Mouse (Mus musculus): ENCODE measurements around the gene AL731706.1. TPM values are rescaled to one million over a fixed set of nuclear protein-coding genes. Genes with fewer than 3 reads are reported as not detected.

AL731706.1 gene
- polyA plus RNA-seq (2014; fragmentation: Nextera tagmentation; extraction: Ambion mirVana), result 15.3 and 22.4 TPM in 2 replicates

- H3K36me3 ChIP-seq (ENCODE audit: control insufficient read depth, insufficient read depth, low read length), result no peaks in the 10 kb centered on the region
- H3K9me3 ChIP-seq (ENCODE audit: control insufficient read depth, low read length), result no peaks in the 10 kb centered on the region
- DNase-seq, result peak; percentile 100
- H3K27me3 ChIP-seq (ENCODE audit: control insufficient read depth, insufficient read depth, low read length), result no peaks in the 10 kb centered on the region
- ATAC-seq (ENCODE audit: low FRiP score, low TSS enrichment), result peak; percentile 97
- H3K4me1 ChIP-seq (ENCODE audit: control insufficient read depth, insufficient read depth, low read length), result peaks cover 12% of the 10 kb centered on the region
- peak within 1 kb of the TSS; percentile 73 for H3K4me3 ChIP-seq (replicated peaks; ENCODE audit: low read depth, low read length)
- H3K9ac ChIP-seq (replicated peaks; ENCODE audit: low read length), result peak within 1 kb of the TSS; percentile 68
- WGBS, result under 1% methylated on average over 49 of the region's 49 CpGs
- peak within 1 kb of the TSS; percentile 60 for H3K4me2 ChIP-seq (ENCODE audit: low read length)
- H3K27ac ChIP-seq (replicated peaks; ENCODE audit: low read depth, low read length), result peak within 1 kb of the TSS; percentile 95
Measured at GRCm38 (mm10) chr2:136891068-136891950, at the start of gene AL731706.1, which contains the start of the genes Slx4ip and Mkks. TSS of gene AL731706.1 (minus strand) at chr2:136891389. TSS of gene Slx4ip (plus strand) at chr2:136891218. TSS of gene Mkks (minus strand) at chr2:136891389.

GRCm38 (mm10) chr2:136938249-136938648 is 47.1 kb upstream of the AL731706.1 start:
- DNase-seq, result no peak
- no peak for ATAC-seq (ENCODE audit: low FRiP score, low TSS enrichment)
- H3K4me1 ChIP-seq (ENCODE audit: control insufficient read depth, insufficient read depth, low read length), result no peaks in the 10 kb centered on the region
- no peaks in the 10 kb centered on the region for H3K36me3 ChIP-seq (ENCODE audit: control insufficient read depth, insufficient read depth, low read length)
- H3K9ac ChIP-seq (replicated peaks; ENCODE audit: low read length), result no peak overlapping the region
- H3K4me3 ChIP-seq (replicated peaks; ENCODE audit: low read depth, low read length), result no peak overlapping the region
- no peak overlapping the region for H3K4me2 ChIP-seq (ENCODE audit: low read length)
- no peaks in the 10 kb centered on the region for H3K9me3 ChIP-seq (ENCODE audit: control insufficient read depth, low read length)
- no peaks in the 10 kb centered on the region for H3K27me3 ChIP-seq (ENCODE audit: control insufficient read depth, insufficient read depth, low read length)
- H3K27ac ChIP-seq (replicated peaks; ENCODE audit: low read depth, low read length), result no peak overlapping the region
- 95% methylated on average over 1 of the region's 1 CpGs for WGBS

- 97% methylated on average over 4 of the region's 4 CpGs for WGBS
- Histone ChIP-seq H3K36me3 (ENCODE audit: control insufficient read depth, insufficient read depth, low read length) (no peaks in the 10 kb centered on the region), H3K9ac (replicated peaks; ENCODE audit: low read length) (no peak overlapping the region), H3K27me3 (ENCODE audit: control insufficient read depth, insufficient read depth, low read length) (no peaks in the 10 kb centered on the region), H3K27ac (replicated peaks; ENCODE audit: low read depth, low read length) (no peak overlapping the region), H3K4me1 (ENCODE audit: control insufficient read depth, insufficient read depth, low read length) (no peaks in the 10 kb centered on the region), H3K9me3 (ENCODE audit: control insufficient read depth, low read length) (no peaks in the 10 kb centered on the region), H3K4me3 (replicated peaks; ENCODE audit: low read depth, low read length) (no peak overlapping the region), H3K4me2 (ENCODE audit: low read length) (no peak overlapping the region)
- no peak for ATAC-seq (ENCODE audit: low FRiP score, low TSS enrichment)
- no peak for DNase-seq
Measured at GRCm38 (mm10) chr2:136936391-136937288, 45.5 kb upstream of the AL731706.1 start.

- no peaks in the 10 kb centered on the region for H3K9me3 ChIP-seq (ENCODE audit: control insufficient read depth, low read length)
- H3K27ac ChIP-seq (replicated peaks; ENCODE audit: low read depth, low read length), result no peak overlapping the region
- H3K4me2 ChIP-seq (ENCODE audit: low read length), result no peak overlapping the region
- ATAC-seq (ENCODE audit: low FRiP score, low TSS enrichment) (no peak), DNase-seq (no peak)
- H3K4me3 ChIP-seq (replicated peaks; ENCODE audit: low read depth, low read length), result no peak overlapping the region
- no peak overlapping the region for H3K9ac ChIP-seq (replicated peaks; ENCODE audit: low read length)
- H3K36me3 ChIP-seq (ENCODE audit: control insufficient read depth, insufficient read depth, low read length), result no peaks in the 10 kb centered on the region
- H3K4me1 ChIP-seq (ENCODE audit: control insufficient read depth, insufficient read depth, low read length), result no peaks in the 10 kb centered on the region
- H3K27me3 ChIP-seq (ENCODE audit: control insufficient read depth, insufficient read depth, low read length), result no peaks in the 10 kb centered on the region
- 71% methylated on average over 4 of the region's 4 CpGs for WGBS
Measured at GRCm38 (mm10) chr2:136921003-136921408, 29.8 kb upstream of the AL731706.1 start.

- H3K27me3 ChIP-seq (ENCODE audit: control insufficient read depth, insufficient read depth, low read length), result no peaks in the 10 kb centered on the region
- H3K4me3 ChIP-seq (replicated peaks; ENCODE audit: low read depth, low read length), result no peak overlapping the region
- DNase-seq, result no peak
- H3K27ac ChIP-seq (replicated peaks; ENCODE audit: low read depth, low read length), result no peak overlapping the region
- no peak overlapping the region for H3K9ac ChIP-seq (replicated peaks; ENCODE audit: low read length)
- no peaks in the 10 kb centered on the region for H3K4me1 ChIP-seq (ENCODE audit: control insufficient read depth, insufficient read depth, low read length)
- H3K9me3 ChIP-seq (ENCODE audit: control insufficient read depth, low read length), result no peaks in the 10 kb centered on the region
- ATAC-seq (ENCODE audit: low FRiP score, low TSS enrichment), result no peak
- 91% methylated on average over 3 of the region's 3 CpGs for WGBS
- H3K36me3 ChIP-seq (ENCODE audit: control insufficient read depth, insufficient read depth, low read length), result no peaks in the 10 kb centered on the region
- no peak overlapping the region for H3K4me2 ChIP-seq (ENCODE audit: low read length)
Measured at GRCm38 (mm10) chr2:136920257-136920993, 29.2 kb upstream of the AL731706.1 start.

- H3K4me3 ChIP-seq (replicated peaks; ENCODE audit: low read depth, low read length), result no peak overlapping the region
- DNase-seq (no peak), ATAC-seq (ENCODE audit: low FRiP score, low TSS enrichment) (no peak)
- no peaks in the 10 kb centered on the region for H3K27me3 ChIP-seq (ENCODE audit: control insufficient read depth, insufficient read depth, low read length)
- WGBS, result 96% methylated on average over 1 of the region's 1 CpGs
- H3K4me1 ChIP-seq (ENCODE audit: control insufficient read depth, insufficient read depth, low read length), result no peaks in the 10 kb centered on the region
- no peak overlapping the region for H3K9ac ChIP-seq (replicated peaks; ENCODE audit: low read length)
- no peak overlapping the region for H3K27ac ChIP-seq (replicated peaks; ENCODE audit: low read depth, low read length)
- H3K9me3 ChIP-seq (ENCODE audit: control insufficient read depth, low read length), result no peaks in the 10 kb centered on the region
- no peaks in the 10 kb centered on the region for H3K36me3 ChIP-seq (ENCODE audit: control insufficient read depth, insufficient read depth, low read length)
- H3K4me2 ChIP-seq (ENCODE audit: low read length), result no peak overlapping the region
Measured at GRCm38 (mm10) chr2:136919433-136919832, 28.2 kb upstream of the AL731706.1 start.

- no peaks in the 10 kb centered on the region for H3K4me1 ChIP-seq (ENCODE audit: control insufficient read depth, insufficient read depth, low read length)
Measured at GRCm38 (mm10) chr2:136914334-136914902, 23.2 kb upstream of the AL731706.1 start.

GRCm38 (mm10) chr2:136913021-136913420 is 21.8 kb upstream of the AL731706.1 start:
- H3K27ac ChIP-seq (replicated peaks; ENCODE audit: low read depth, low read length), result no peak overlapping the region

More at GRCm38 (mm10) chr2:136914334-136914902, 23.2 kb upstream of the AL731706.1 start:
- Histone ChIP-seq H3K27ac (replicated peaks; ENCODE audit: low read depth, low read length) (no peak overlapping the region), H3K4me2 (ENCODE audit: low read length) (no peak overlapping the region), H3K27me3 (ENCODE audit: control insufficient read depth, insufficient read depth, low read length) (no peaks in the 10 kb centered on the region), H3K9me3 (ENCODE audit: control insufficient read depth, low read length) (no peaks in the 10 kb centered on the region), H3K9ac (replicated peaks; ENCODE audit: low read length) (no peak overlapping the region), H3K4me3 (replicated peaks; ENCODE audit: low read depth, low read length) (no peak overlapping the region), H3K36me3 (ENCODE audit: control insufficient read depth, insufficient read depth, low read length) (no peaks in the 10 kb centered on the region)
- DNase-seq (peak; percentile 81), ATAC-seq (ENCODE audit: low FRiP score, low TSS enrichment) (peak; percentile 41; the same call in 1 of the 2 replicates)
- WGBS, result 35% methylated on average over 3 of the region's 3 CpGs

More at GRCm38 (mm10) chr2:136913021-136913420, 21.8 kb upstream of the AL731706.1 start:
- ATAC-seq (ENCODE audit: low FRiP score, low TSS enrichment) (no peak), DNase-seq (no peak)
- Histone ChIP-seq H3K9ac (replicated peaks; ENCODE audit: low read length) (no peak overlapping the region), H3K4me1 (ENCODE audit: control insufficient read depth, insufficient read depth, low read length) (no peaks in the 10 kb centered on the region), H3K36me3 (ENCODE audit: control insufficient read depth, insufficient read depth, low read length) (no peaks in the 10 kb centered on the region), H3K27me3 (ENCODE audit: control insufficient read depth, insufficient read depth, low read length) (no peaks in the 10 kb centered on the region), H3K9me3 (ENCODE audit: control insufficient read depth, low read length) (no peaks in the 10 kb centered on the region), H3K4me2 (ENCODE audit: low read length) (no peak overlapping the region), H3K4me3 (replicated peaks; ENCODE audit: low read depth, low read length) (no peak overlapping the region)
- WGBS, result 10% methylated on average over 3 of the region's 3 CpGs

All from midbrain, embryonic 14.5 days (tissue).